Mouse (Mus musculus) layer of hippocampus, postnatal 10 days (tissue): ENCODE measurements at regions not wholly inside any gene's neighbourhood (a gene's known extent, or its start where the extent isn't known, plus 50 kb on each side); places are given as distances from the start of the nearest gene placed in this dataset.

Source experiments
- DNase-seq, 2 experiments: peaks; one replicate each; pipeline ENCODE4 v3.0.0; 2021; ENCODE audit warnings: low spot score in 2 of 2

GRCm38 (mm10) chr10:9086666-9087065 lies 200.8 kb upstream of the Sash1 start:
- no peak for DNase-seq

GRCm38 (mm10) chr10:9085441-9085840 lies 199.6 kb upstream of the Sash1 start:
- no peak for DNase-seq

GRCm38 (mm10) chr10:9074916-9075315 lies 189.0 kb upstream of the Sash1 start:
- no peak for DNase-seq

GRCm38 (mm10) chr10:9071630-9072029 lies 185.8 kb upstream of the Sash1 start:
- peak; percentile 49 to 58 for DNase-seq

GRCm38 (mm10) chr10:9069608-9070190 lies 183.8 kb upstream of the Sash1 start:
- DNase-seq, result no peak

- DNase-seq, result no peak
Measured at GRCm38 (mm10) chr10:9066566-9066965, 180.7 kb upstream of the Sash1 start.

- no peak for DNase-seq
Measured at GRCm38 (mm10) chr10:9061979-9062378, 176.1 kb upstream of the Sash1 start.

- DNase-seq, result peak in 1 of 2 experiments; percentile 35
Measured at GRCm38 (mm10) chr10:9055274-9055673, 169.4 kb upstream of the Sash1 start.

GRCm38 (mm10) chr10:9053371-9053770 lies 167.5 kb upstream of the Sash1 start:
- DNase-seq, result no peak

GRCm38 (mm10) chr10:9047341-9047740 lies 161.5 kb upstream of the Sash1 start:
- no peak for DNase-seq

GRCm38 (mm10) chr10:9044746-9045370 lies 159.0 kb upstream of the Sash1 start:
- no peak for DNase-seq

GRCm38 (mm10) chr10:9043507-9043906 lies 157.6 kb upstream of the Sash1 start:
- DNase-seq, result no peak

GRCm38 (mm10) chr10:9030486-9030885 lies 144.6 kb upstream of the Sash1 start:
- no peak for DNase-seq

GRCm38 (mm10) chr10:9029506-9029905 lies 143.6 kb upstream of the Sash1 start:
- no peak for DNase-seq

- no peak for DNase-seq
Measured at GRCm38 (mm10) chr10:9027070-9027807, 141.4 kb upstream of the Sash1 start.

- no peak for DNase-seq
Measured at GRCm38 (mm10) chr10:9014810-9015505, 129.1 kb upstream of the Sash1 start.

- no peak for DNase-seq
Measured at GRCm38 (mm10) chr10:9013549-9013925, 127.7 kb upstream of the Sash1 start.

- DNase-seq, result peak; percentile 77 to 79
Measured at GRCm38 (mm10) chr10:9012829-9013548, 127.1 kb upstream of the Sash1 start.

GRCm38 (mm10) chr10:9011906-9012305 lies 126.0 kb upstream of the Sash1 start:
- no peak for DNase-seq

- no peak for DNase-seq
Measured at GRCm38 (mm10) chr10:9010191-9010590, 124.3 kb upstream of the Sash1 start.
